Mouse (Mus musculus) limb, embryonic 15.5 days (tissue): ENCODE data around the gene Sfxn5. TPM values are rescaled to one million over a fixed set of nuclear protein-coding genes. Genes with fewer than 3 reads are reported as not detected.

ENCODE experiments used
- ATAC-seq: fragments of 200-750 bp; cut with Nextera tagmentation; 2 replicates; pipeline ENCODE4 v1.8.0; 2017; ENCODE audit warnings: low read depth, moderate TSS enrichment; ENCODE audit not compliant: insufficient number of reproducible peaks, low FRiP score, low TSS enrichment
- H3K27ac ChIP-seq: fragments of 300-500 bp; sonication (generic); 2 replicates; pipeline ENCODE4 v1.5.1; 2015; ENCODE audit warnings: moderate library complexity, mild to moderate bottlenecking, inconsistent platforms
- H3K27me3 ChIP-seq: fragments of 300-500 bp; sonication (generic); 2 replicates; pipeline ENCODE4 v1.6.1; 2015; ENCODE audit warnings: inconsistent platforms
- H3K36me3 ChIP-seq: fragments of 300-500 bp; sonication (generic); 2 replicates; pipeline ENCODE4 v1.6.1; 2015; ENCODE audit warnings: inconsistent platforms
- H3K4me1 ChIP-seq: fragments of 300-500 bp; sonication (generic); 2 replicates; pipeline ENCODE4 v1.6.1; 2015; ENCODE audit warnings: inconsistent platforms
- H3K4me2 ChIP-seq: fragments of 300-500 bp; sonication (generic); 2 replicates; pipeline ENCODE4 v1.6.1; 2015; ENCODE audit warnings: mild to moderate bottlenecking, inconsistent platforms
- H3K4me3 ChIP-seq: fragments of 300-500 bp; sonication (generic); 2 replicates; pipeline ENCODE4 v1.5.1; 2015; ENCODE audit warnings: mild to moderate bottlenecking, inconsistent platforms
- H3K9ac ChIP-seq: fragments of 300-500 bp; sonication (generic); 2 replicates; pipeline ENCODE4 v1.6.1; 2015; ENCODE audit warnings: inconsistent platforms
- H3K9me3 ChIP-seq: fragments of 300-500 bp; sonication (generic); 2 replicates; pipeline ENCODE4 v1.6.1; 2016; ENCODE audit warnings: inconsistent platforms
- WGBS: fragments of 180-500 bp; shearing (Covaris S2); methylation state at CpG from one replicate; pipeline ENCODE4 v1.1.7; 2015; 5-methylcytosine and 5-hydroxymethylcytosine counted together
- polyA plus RNA-seq: library from polyadenylated mRNA; unstranded; fragments of >200 nt; fragmentation: Nextera tagmentation; extraction: Ambion mirVana; gene quantifications from 2 replicates; pipeline ENCODE4 v1.2.1, GENCODE M21; 2015

Gene Sfxn5
- polyA plus RNA-seq, 1 experiment from 2014 or later, result 7.1 TPM

GRCm38 (mm10) chr6:85331221-85331735 is 1.9 kb downstream of the Sfxn5 start:
- WGBS, result 37% methylated on average over 6 of the region's 6 CpGs
- Histone ChIP-seq H3K4me1 (peaks cover 14% of the 10 kb centered on the region), H3K4me2 (no peak overlapping the region), H3K27ac (no peak overlapping the region), H3K4me3 (no peak overlapping the region), H3K27me3 (peaks cover 4% of the 10 kb centered on the region; the same call in 1 of the 2 replicates), H3K9ac (no peak overlapping the region), H3K36me3 (peaks cover 5% of the 10 kb centered on the region; the same call in 1 of the 2 replicates), H3K9me3 (no peaks in the 10 kb centered on the region)
- no peak for ATAC-seq

DNA sequence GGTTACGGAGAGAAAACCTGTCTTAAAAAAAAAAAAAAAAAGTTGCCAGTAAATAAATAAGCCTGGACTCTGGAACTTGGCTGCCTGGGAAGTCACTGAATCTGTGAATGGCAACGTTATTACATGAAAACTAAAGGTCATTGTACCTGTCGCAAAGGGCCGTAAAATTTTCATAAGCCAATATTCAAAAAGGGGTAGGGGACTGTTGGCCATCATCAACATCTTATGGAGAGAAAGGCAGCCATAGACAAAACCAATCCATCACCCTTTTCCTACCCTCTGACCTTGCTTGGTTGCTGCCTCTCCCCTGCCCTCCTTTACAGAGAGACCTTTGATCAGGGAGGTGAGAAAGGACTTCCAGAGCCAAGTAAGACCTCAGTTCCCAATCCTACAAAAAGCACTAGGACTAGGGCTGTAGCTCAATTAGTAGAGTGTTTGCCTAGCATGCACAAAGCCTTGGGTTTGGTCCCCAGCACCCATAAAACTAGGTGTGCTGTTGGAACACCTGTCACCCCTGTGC is 3.5 kb downstream of the Sfxn5 start:
- Histone ChIP-seq H3K4me3 (no peak overlapping the region), H3K27me3 (peaks cover 4% of the 10 kb centered on the region; the same call in 1 of the 2 replicates), H3K27ac (no peak overlapping the region), H3K9me3 (no peaks in the 10 kb centered on the region), H3K4me2 (no peak overlapping the region), H3K36me3 (no peaks in the 10 kb centered on the region), H3K9ac (no peak overlapping the region), H3K4me1 (peaks cover 14% of the 10 kb centered on the region)
- WGBS, result 88% methylated on average over 4 of the region's 4 CpGs
- no peak for ATAC-seq

DNA sequence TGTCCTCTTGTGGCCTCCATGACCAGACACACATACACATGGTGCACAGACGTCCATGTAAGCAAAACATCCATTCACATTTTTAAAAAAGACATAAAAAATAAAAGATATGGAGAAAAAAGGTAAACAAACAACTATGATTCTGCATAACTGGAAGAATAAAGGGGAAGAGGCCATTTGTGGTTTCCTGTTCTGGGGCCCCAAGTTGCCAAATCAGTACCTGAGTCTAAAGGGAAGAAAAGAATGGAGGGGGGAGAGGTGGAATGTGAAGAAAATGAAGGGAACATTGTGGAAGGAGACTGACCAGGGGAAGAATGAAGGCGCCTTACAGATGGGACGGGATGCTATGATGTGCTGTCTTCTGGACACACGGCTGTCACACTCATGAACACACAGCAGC is 6.7 kb downstream of the Sfxn5 start:
- H3K4me1 ChIP-seq, result peaks cover 4% of the 10 kb centered on the region
- no peaks in the 10 kb centered on the region for H3K36me3 ChIP-seq
- 79% methylated on average over 4 of the region's 4 CpGs for WGBS
- H3K4me3 ChIP-seq, result no peak overlapping the region
- no peak for ATAC-seq
- no peaks in the 10 kb centered on the region for H3K27me3 ChIP-seq
- no peak overlapping the region for H3K4me2 ChIP-seq
- H3K9me3 ChIP-seq, result no peaks in the 10 kb centered on the region
- no peak overlapping the region for H3K27ac ChIP-seq
- H3K9ac ChIP-seq, result no peak overlapping the region

GRCm38 (mm10) chr6:85325109-85325508 is 8.1 kb downstream of the Sfxn5 start:
- Histone ChIP-seq H3K9ac (no peak overlapping the region), H3K4me2 (no peak overlapping the region), H3K4me3 (no peak overlapping the region), H3K9me3 (no peaks in the 10 kb centered on the region), H3K36me3 (no peaks in the 10 kb centered on the region), H3K4me1 (no peaks in the 10 kb centered on the region; the same call in 1 of the 2 replicates), H3K27me3 (no peaks in the 10 kb centered on the region), H3K27ac (no peak overlapping the region)
- 26% methylated on average over 2 of the region's 2 CpGs for WGBS
- no peak for ATAC-seq

GRCm38 (mm10) chr6:85320445-85320866 is 12.8 kb downstream of the Sfxn5 start:
- no peak overlapping the region for H3K4me2 ChIP-seq
- 82% methylated on average over 6 of the region's 6 CpGs for WGBS
- H3K27ac ChIP-seq, result no peak overlapping the region
- no peaks in the 10 kb centered on the region; the same call in 1 of the 2 replicates for H3K4me1 ChIP-seq
- H3K9ac ChIP-seq, result no peak overlapping the region
- no peaks in the 10 kb centered on the region for H3K36me3 ChIP-seq
- H3K27me3 ChIP-seq, result no peaks in the 10 kb centered on the region
- no peak overlapping the region for H3K4me3 ChIP-seq
- no peaks in the 10 kb centered on the region for H3K9me3 ChIP-seq
- ATAC-seq, result no peak

- Histone ChIP-seq H3K4me1 (peaks cover 4% of the 10 kb centered on the region; the same call in 1 of the 2 replicates), H3K9me3 (no peaks in the 10 kb centered on the region), H3K4me2 (no peak overlapping the region), H3K9ac (no peak overlapping the region), H3K4me3 (no peak overlapping the region), H3K27ac (no peak overlapping the region), H3K27me3 (no peaks in the 10 kb centered on the region), H3K36me3 (no peaks in the 10 kb centered on the region)
- 85% methylated on average over 2 of the region's 2 CpGs for WGBS
- ATAC-seq, result no peak
Measured at GRCm38 (mm10) chr6:85316211-85316610, 17.0 kb downstream of the Sfxn5 start.

- Histone ChIP-seq H3K36me3 (no peaks in the 10 kb centered on the region), H3K27ac (0 out of 2 replicates have a peak overlapping the region, but pooled peaks have one; percentile 7), H3K4me1 (peaks cover 4% of the 10 kb centered on the region; the same call in 1 of the 2 replicates), H3K9me3 (no peaks in the 10 kb centered on the region), H3K27me3 (no peaks in the 10 kb centered on the region), H3K4me3 (no peak overlapping the region), H3K9ac (no peak overlapping the region), H3K4me2 (no peak overlapping the region)
- no peak for ATAC-seq
- WGBS, result 53% methylated on average over 9 of the region's 9 CpGs
Measured at GRCm38 (mm10) chr6:85314064-85314798, 19.0 kb downstream of the Sfxn5 start.

GRCm38 (mm10) chr6:85307894-85308293 is 25.3 kb downstream of the Sfxn5 start:
- 85% methylated on average over 4 of the region's 4 CpGs for WGBS
- Histone ChIP-seq H3K4me1 (peaks cover 4% of the 10 kb centered on the region), H3K9me3 (no peaks in the 10 kb centered on the region), H3K36me3 (no peaks in the 10 kb centered on the region), H3K27me3 (no peaks in the 10 kb centered on the region), H3K4me3 (no peak overlapping the region), H3K27ac (no peak overlapping the region), H3K4me2 (no peak overlapping the region), H3K9ac (no peak overlapping the region)
- ATAC-seq, result no peak

DNA sequence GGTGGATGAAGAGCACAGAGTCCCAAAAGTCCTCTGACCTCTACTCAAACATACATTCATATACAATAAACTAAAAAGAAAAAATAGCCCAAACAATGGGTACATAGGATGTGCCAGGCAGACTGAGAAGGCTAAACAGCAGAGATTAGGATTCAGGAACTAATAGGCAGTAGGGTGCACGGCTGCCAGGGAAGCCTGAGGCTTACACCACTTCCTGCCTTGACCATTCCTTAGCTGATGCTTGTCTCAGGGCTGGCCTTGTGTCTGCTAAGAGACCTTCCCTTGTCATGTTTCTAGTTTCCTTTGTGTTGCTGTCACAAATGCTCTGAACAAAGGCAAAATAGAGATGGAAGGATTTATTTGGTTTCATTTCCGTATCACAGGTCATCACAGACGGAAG is 26.8 kb downstream of the Sfxn5 start:
- peaks cover 13% of the 10 kb centered on the region for H3K4me1 ChIP-seq
- ATAC-seq, result no peak
- no peaks in the 10 kb centered on the region for H3K27me3 ChIP-seq
- H3K9me3 ChIP-seq, result no peaks in the 10 kb centered on the region
- H3K4me2 ChIP-seq, result no peak overlapping the region
- no peak overlapping the region for H3K4me3 ChIP-seq
- H3K27ac ChIP-seq, result no peak overlapping the region
- 83% methylated on average over 3 of the region's 3 CpGs for WGBS
- no peaks in the 10 kb centered on the region for H3K36me3 ChIP-seq
- no peak overlapping the region for H3K9ac ChIP-seq

- no peak overlapping the region for H3K27ac ChIP-seq
- ATAC-seq, result no peak
- no peaks in the 10 kb centered on the region for H3K9me3 ChIP-seq
- H3K4me1 ChIP-seq, result peaks cover 13% of the 10 kb centered on the region
- H3K36me3 ChIP-seq, result no peaks in the 10 kb centered on the region
- no peak overlapping the region for H3K4me3 ChIP-seq
- no peak overlapping the region for H3K4me2 ChIP-seq
- H3K9ac ChIP-seq, result no peak overlapping the region
- H3K27me3 ChIP-seq, result no peaks in the 10 kb centered on the region
Measured at GRCm38 (mm10) chr6:85305826-85306225, 27.4 kb downstream of the Sfxn5 start.

- Histone ChIP-seq H3K9me3 (no peaks in the 10 kb centered on the region), H3K27ac (no peak overlapping the region), H3K4me3 (no peak overlapping the region), H3K9ac (no peak overlapping the region), H3K4me1 (peaks cover 13% of the 10 kb centered on the region), H3K27me3 (no peaks in the 10 kb centered on the region), H3K4me2 (no peak overlapping the region), H3K36me3 (no peaks in the 10 kb centered on the region)
- no peak for ATAC-seq
- 86% methylated on average over 5 of the region's 5 CpGs for WGBS
Measured at GRCm38 (mm10) chr6:85304966-85305365, 28.3 kb downstream of the Sfxn5 start.

DNA sequence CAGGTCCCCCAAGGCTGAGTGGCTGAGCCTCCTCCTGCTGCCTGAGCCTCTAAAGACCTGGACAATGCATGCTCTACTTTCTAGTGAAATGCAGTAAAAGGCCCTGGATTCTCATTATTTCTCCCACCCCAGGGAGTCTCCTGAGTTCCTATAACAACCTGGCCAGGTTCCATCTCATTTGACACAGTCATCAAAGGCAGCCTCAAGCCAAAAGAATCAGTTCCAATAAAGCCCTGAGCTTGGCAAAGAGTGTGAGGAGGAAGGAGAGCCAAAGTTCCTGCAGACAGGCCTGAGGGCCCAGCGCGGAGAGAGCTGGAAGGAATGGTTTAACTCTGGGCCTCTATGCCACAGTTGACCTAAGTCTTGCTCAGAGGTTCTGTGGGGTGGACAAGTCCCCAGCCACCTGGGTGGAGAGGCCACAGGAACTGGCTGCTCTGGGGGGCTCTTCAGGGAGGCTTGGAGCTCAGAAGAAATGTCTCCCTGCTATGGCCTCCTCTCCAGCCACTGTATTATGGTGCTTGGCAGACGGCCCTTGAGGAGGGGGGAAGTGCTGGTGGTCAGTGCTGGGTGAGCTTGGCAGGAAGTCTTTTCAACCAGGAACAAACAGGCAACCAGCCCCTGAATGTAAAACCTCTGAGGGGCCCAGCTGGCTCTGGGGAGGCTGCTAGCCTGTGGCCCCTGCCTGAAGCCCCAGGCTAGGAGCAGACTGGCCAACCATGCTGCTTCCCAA is 30.7 kb downstream of the Sfxn5 start:
- Histone ChIP-seq H3K4me3 (no peak overlapping the region), H3K9me3 (no peaks in the 10 kb centered on the region), H3K4me1 (peaks cover 13% of the 10 kb centered on the region), H3K27me3 (no peaks in the 10 kb centered on the region), H3K27ac (peak overlapping the region; percentile 87), H3K36me3 (no peaks in the 10 kb centered on the region), H3K4me2 (no peak overlapping the region), H3K9ac (no peak overlapping the region)
- 28% methylated on average over 3 of the region's 3 CpGs for WGBS
- ATAC-seq, result peak; percentile 78
